Mouse (Mus musculus) spleen, postnatal 10 days (tissue): ENCODE data around the gene Nrn1.
A peak's percentile ranks its signal among the peaks of the same experiment; 100 is the strongest.

ENCODE experiments used
- DNase-seq, 2 experiments: peaks; one replicate each; pipeline ENCODE4 v3.0.0; 2021 to 2022; ENCODE audit warnings: low spot score in 2 of 2

Gene Nrn1

GRCm38 (mm10) chr13:36724533-36725470, 10.1 kb downstream of the Nrn1 start:
- DNase-seq = no peak

GRCm38 (mm10) chr13:36723726-36724300, 11.1 kb downstream of the Nrn1 start:
- no peak for DNase-seq

GRCm38 (mm10) chr13:36722309-36722708, 12.6 kb downstream of the Nrn1 start:
- no peak for DNase-seq

- no peak for DNase-seq
These were observed 14.5 kb downstream of the Nrn1 start for GRCm38 (mm10) chr13:36720297-36721017.

GRCm38 (mm10) chr13:36717376-36717775, 17.6 kb downstream of the Nrn1 start:
- no peak for DNase-seq

- DNase-seq = no peak
These were observed 18.2 kb downstream of the Nrn1 start for GRCm38 (mm10) chr13:36716708-36717107.

GRCm38 (mm10) chr13:36714101-36714500, 20.8 kb downstream of the Nrn1 start:
- no peak for DNase-seq

- no peak for DNase-seq
These were observed 27.7 kb downstream of the Nrn1 start for GRCm38 (mm10) chr13:36707088-36707690.

GRCm38 (mm10) chr13:36696351-36696771, 38.6 kb downstream of the Nrn1 start:
- DNase-seq = peak in 1 of 2 experiments; percentile 12

GRCm38 (mm10) chr13:36695516-36696201, 39.3 kb downstream of the Nrn1 start:
- peak in 1 of 2 experiments; percentile 13 for DNase-seq

- no peak for DNase-seq
These were observed 51.4 kb downstream of the Nrn1 start for GRCm38 (mm10) chr13:36683581-36683980.

- DNase-seq = no peak
These were observed 54.1 kb downstream of the Nrn1 start for GRCm38 (mm10) chr13:36680690-36681355.

GRCm38 (mm10) chr13:36679345-36679744, 55.6 kb downstream of the Nrn1 start:
- DNase-seq = no peak
